Mouse (Mus musculus): ENCODE measurements around the gene Stk11. TPM values are rescaled to one million over a fixed set of nuclear protein-coding genes. Genes with fewer than 3 reads are reported as not detected.

Stk11 gene
- polyA plus RNA-seq, 1 experiment from 2014 or later = 17.4 TPM

Other genes with a start within 250 kb of the Stk11 start
- 12.6 and 15.5 TPM in 2 replicates for gene Prtn3, start 241.3 kb upstream of the Stk11 start, polyA plus RNA-seq (2016; fragmentation: Nextera tagmentation; extraction: Ambion mirVana)
- 296 and 301 TPM in 2 replicates for gene Plppr3, start 241.2 kb upstream of the Stk11 start, polyA plus RNA-seq (2016; fragmentation: Nextera tagmentation; extraction: Ambion mirVana)
- 0.34 and 0.53 TPM in 2 replicates for gene Elane, start 229.6 kb upstream of the Stk11 start, polyA plus RNA-seq (2016; fragmentation: Nextera tagmentation; extraction: Ambion mirVana)
- gene Cfd, start 224.9 kb upstream of the Stk11 start, polyA plus RNA-seq (2016; fragmentation: Nextera tagmentation; extraction: Ambion mirVana) = not detected in 2 replicates
- gene Med16, start 206.9 kb upstream of the Stk11 start, polyA plus RNA-seq (2016; fragmentation: Nextera tagmentation; extraction: Ambion mirVana) = 60.5 and 62.6 TPM in 2 replicates
- gene Gm26602, start 204.9 kb upstream of the Stk11 start, polyA plus RNA-seq (2016; fragmentation: Nextera tagmentation; extraction: Ambion mirVana) = 28.4 and 40.5 TPM in 2 replicates
- gene Kiss1r, start 198.8 kb upstream of the Stk11 start, polyA plus RNA-seq (2016; fragmentation: Nextera tagmentation; extraction: Ambion mirVana) = 1.1 and 1.3 TPM in 2 replicates
- 185 and 186 TPM in 2 replicates for gene R3hdm4, start 194.6 kb upstream of the Stk11 start, polyA plus RNA-seq (2016; fragmentation: Nextera tagmentation; extraction: Ambion mirVana)
- gene Arid3a, start 188.8 kb upstream of the Stk11 start, polyA plus RNA-seq (2016; fragmentation: Nextera tagmentation; extraction: Ambion mirVana) = 4.9 and 7.7 TPM in 2 replicates
- 84.5 and 98.3 TPM in 2 replicates for gene Wdr18, start 155.7 kb upstream of the Stk11 start, polyA plus RNA-seq (2016; fragmentation: Nextera tagmentation; extraction: Ambion mirVana)
- 0.24 and 0.40 TPM in 2 replicates for gene Grin3b, start 145.1 kb upstream of the Stk11 start, polyA plus RNA-seq (2016; fragmentation: Nextera tagmentation; extraction: Ambion mirVana)
- 26.3 and 27.7 TPM in 2 replicates for gene Tmem259, start 131.5 kb upstream of the Stk11 start, polyA plus RNA-seq (2016; fragmentation: Nextera tagmentation; extraction: Ambion mirVana)
- 106 and 107 TPM in 2 replicates for gene Cnn2, start 127.2 kb upstream of the Stk11 start, polyA plus RNA-seq (2016; fragmentation: Nextera tagmentation; extraction: Ambion mirVana)
- 9.9 and 10.7 TPM in 2 replicates for gene Abca7, start 119.3 kb upstream of the Stk11 start, polyA plus RNA-seq (2016; fragmentation: Nextera tagmentation; extraction: Ambion mirVana)
- 4.3 and 4.7 TPM in 2 replicates for gene Arhgap45, start 99.2 kb upstream of the Stk11 start, polyA plus RNA-seq (2016; fragmentation: Nextera tagmentation; extraction: Ambion mirVana)
- 160 and 166 TPM in 2 replicates for gene Polr2e, start 76.0 kb upstream of the Stk11 start, polyA plus RNA-seq (2016; fragmentation: Nextera tagmentation; extraction: Ambion mirVana)
- gene Gpx4, start 68.6 kb upstream of the Stk11 start, polyA plus RNA-seq (2016; fragmentation: Nextera tagmentation; extraction: Ambion mirVana) = 499 and 515 TPM in 2 replicates
- gene Sbno2, start 10.2 kb upstream of the Stk11 start, polyA plus RNA-seq (2016; fragmentation: Nextera tagmentation; extraction: Ambion mirVana) = 15.1 and 15.4 TPM in 2 replicates
- 396 and 422 TPM in 2 replicates for gene Atp5d, start 22.8 kb downstream of the Stk11 start, polyA plus RNA-seq (2016; fragmentation: Nextera tagmentation; extraction: Ambion mirVana)
- gene Cbarp, start 25.0 kb downstream of the Stk11 start, polyA plus RNA-seq (2016; fragmentation: Nextera tagmentation; extraction: Ambion mirVana) = 26.5 and 27.3 TPM in 2 replicates
- 40.8 and 45.1 TPM in 2 replicates for gene Midn, start 32.5 kb downstream of the Stk11 start, polyA plus RNA-seq (2016; fragmentation: Nextera tagmentation; extraction: Ambion mirVana)
- 262 and 273 TPM in 2 replicates for gene Cirbp, start 50.2 kb downstream of the Stk11 start, polyA plus RNA-seq (2016; fragmentation: Nextera tagmentation; extraction: Ambion mirVana)
- gene 1600002K03Rik, start 57.1 kb downstream of the Stk11 start, polyA plus RNA-seq (2016; fragmentation: Nextera tagmentation; extraction: Ambion mirVana) = 14.9 and 15.7 TPM in 2 replicates
- 47.9 and 48.0 TPM in 2 replicates for gene Efna2, start 63.7 kb downstream of the Stk11 start, polyA plus RNA-seq (2016; fragmentation: Nextera tagmentation; extraction: Ambion mirVana)
- gene Mum1, start 110.6 kb downstream of the Stk11 start, polyA plus RNA-seq (2016; fragmentation: Nextera tagmentation; extraction: Ambion mirVana) = 52.1 and 54.6 TPM in 2 replicates
- gene Ndufs7, start 133.3 kb downstream of the Stk11 start, polyA plus RNA-seq (2016; fragmentation: Nextera tagmentation; extraction: Ambion mirVana) = 214 and 227 TPM in 2 replicates
- gene Gamt, start 145.2 kb downstream of the Stk11 start, polyA plus RNA-seq (2016; fragmentation: Nextera tagmentation; extraction: Ambion mirVana) = 37.9 and 38.6 TPM in 2 replicates
- 66.6 TPM in 2 replicates for gene Dazap1, start 145.7 kb downstream of the Stk11 start, polyA plus RNA-seq (2016; fragmentation: Nextera tagmentation; extraction: Ambion mirVana)
- gene Rps15, start 176.7 kb downstream of the Stk11 start, polyA plus RNA-seq (2016; fragmentation: Nextera tagmentation; extraction: Ambion mirVana) = 643 and 654 TPM in 2 replicates
- 160 and 175 TPM in 2 replicates for gene Apc2, start 180.2 kb downstream of the Stk11 start, polyA plus RNA-seq (2016; fragmentation: Nextera tagmentation; extraction: Ambion mirVana)
- 37.7 and 41.1 TPM in 2 replicates for gene 2310011J03Rik, start 204.7 kb downstream of the Stk11 start, polyA plus RNA-seq (2016; fragmentation: Nextera tagmentation; extraction: Ambion mirVana)
- gene Pcsk4, start 213.7 kb downstream of the Stk11 start, polyA plus RNA-seq (2016; fragmentation: Nextera tagmentation; extraction: Ambion mirVana) = 2.2 and 2.3 TPM in 2 replicates
- gene Reep6, start 214.2 kb downstream of the Stk11 start, polyA plus RNA-seq (2016; fragmentation: Nextera tagmentation; extraction: Ambion mirVana) = 3.4 and 3.6 TPM in 2 replicates
- 0.50 and 1.1 TPM in 2 replicates for gene Adamtsl5, start 232.6 kb downstream of the Stk11 start, polyA plus RNA-seq (2016; fragmentation: Nextera tagmentation; extraction: Ambion mirVana)
- 0.29 and 0.49 TPM in 2 replicates for gene Plk5, start 240.7 kb downstream of the Stk11 start, polyA plus RNA-seq (2016; fragmentation: Nextera tagmentation; extraction: Ambion mirVana)